Mouse (Mus musculus): ENCODE measurements around the gene Rab31.

Rab31 gene

GRCm38 (mm10) chr17:65666388-65667161 is 106.0 kb downstream of the Rab31 start:
- no peak for DNase-seq (ENCODE audit: low spot score in 2 of 2)

GRCm38 (mm10) chr17:65665786-65666387 is 106.7 kb downstream of the Rab31 start:
- DNase-seq (ENCODE audit: low spot score in 2 of 2) = no peak

- peak; percentile 32 to 40 for DNase-seq (ENCODE audit: low spot score in 2 of 2)
Measured at GRCm38 (mm10) chr17:65663329-65664078, 109.0 kb downstream of the Rab31 start.

- DNase-seq (ENCODE audit: low spot score in 2 of 2) = no peak
Measured at GRCm38 (mm10) chr17:65662662-65663061, 109.9 kb downstream of the Rab31 start.

- no peak for DNase-seq (ENCODE audit: low spot score in 2 of 2)
Measured at GRCm38 (mm10) chr17:65658416-65658815, 114.1 kb downstream of the Rab31 start.

GRCm38 (mm10) chr17:65657958-65658357 is 114.6 kb downstream of the Rab31 start:
- DNase-seq (ENCODE audit: low spot score in 2 of 2) = no peak

- DNase-seq (ENCODE audit: low spot score in 2 of 2) = no peak
Measured at GRCm38 (mm10) chr17:65656731-65657130, 115.8 kb downstream of the Rab31 start.

- DNase-seq (ENCODE audit: low spot score in 2 of 2) = no peak
Measured at GRCm38 (mm10) chr17:65656076-65656475, 116.5 kb downstream of the Rab31 start.

GRCm38 (mm10) chr17:65655608-65656007 is 116.9 kb downstream of the Rab31 start:
- DNase-seq (ENCODE audit: low spot score in 2 of 2) = no peak

- DNase-seq (ENCODE audit: low spot score in 2 of 2) = no peak
Measured at GRCm38 (mm10) chr17:65650598-65650997, 122.0 kb downstream of the Rab31 start.

- no peak for DNase-seq (ENCODE audit: low spot score in 2 of 2)
Measured at GRCm38 (mm10) chr17:65649175-65649493, 123.4 kb downstream of the Rab31 start.

- no peak for DNase-seq (ENCODE audit: low spot score in 2 of 2)
Measured at GRCm38 (mm10) chr17:65648371-65649174, 124.0 kb downstream of the Rab31 start.

- no peak for DNase-seq (ENCODE audit: low spot score in 2 of 2)
Measured at GRCm38 (mm10) chr17:65647961-65648360, 124.6 kb downstream of the Rab31 start.

- DNase-seq (ENCODE audit: low spot score in 2 of 2) = no peak
Measured at GRCm38 (mm10) chr17:65647226-65647625, 125.3 kb downstream of the Rab31 start.

- DNase-seq (ENCODE audit: low spot score in 2 of 2) = no peak
Measured at GRCm38 (mm10) chr17:65643579-65643978, 129.0 kb downstream of the Rab31 start.

GRCm38 (mm10) chr17:65643051-65643521 is 129.5 kb downstream of the Rab31 start:
- DNase-seq (ENCODE audit: low spot score in 2 of 2) = no peak

GRCm38 (mm10) chr17:65642578-65642991 is 130.0 kb downstream of the Rab31 start:
- DNase-seq (ENCODE audit: low spot score in 2 of 2) = no peak

- DNase-seq (ENCODE audit: low spot score in 2 of 2) = no peak
Measured at GRCm38 (mm10) chr17:65641734-65642218, 130.8 kb downstream of the Rab31 start, which contains the start of gene Txndc2. TSS of gene Txndc2 (minus strand) at chr17:65642168.

- DNase-seq (ENCODE audit: low spot score in 2 of 2) = no peak
Measured at GRCm38 (mm10) chr17:65639144-65639543, 133.4 kb downstream of the Rab31 start.

- no peak for DNase-seq (ENCODE audit: low spot score in 2 of 2)
Measured at GRCm38 (mm10) chr17:65635715-65636360, 136.7 kb downstream of the Rab31 start.

GRCm38 (mm10) chr17:65629943-65630342 is 142.6 kb downstream of the Rab31 start:
- DNase-seq (ENCODE audit: low spot score in 2 of 2) = no peak
